Mouse (Mus musculus) ES-Bruce4 (cell line): ENCODE results near the gene Fam227a.

Source experiments
- CTCF ChIP-seq: IDR thresholded peaks from one replicate; pipeline ENCODE4 v1.8.1; 2011; ENCODE audit warnings: low read depth, low read length
- EP300 ChIP-seq: IDR thresholded peaks from 2 replicates; pipeline ENCODE4 v1.6.1; 2011; ENCODE audit warnings: low read depth, low read length; ENCODE audit not compliant: insufficient read depth
- POLR2A ChIP-seq: IDR thresholded peaks from one replicate; pipeline ENCODE4 v1.8.1; 2011; ENCODE audit warnings: low read length; ENCODE audit not compliant: insufficient read depth

GRCm38 (mm10) chr15:79619770-79620414 lies 38.9 kb downstream of the Fam227a start:
- TF ChIP-seq EP300: no peak
- no peak for TF ChIP-seq CTCF
- no peak for TF ChIP-seq POLR2A
